Mouse (Mus musculus): Measurements from ENCODE around the gene Lrrtm3. TPM values are rescaled to one million over a fixed set of nuclear protein-coding genes. Genes with fewer than 3 reads are reported as not detected.

The Lrrtm3 gene
- polyA plus RNA-seq, 1 experiment = not detected

DNA sequence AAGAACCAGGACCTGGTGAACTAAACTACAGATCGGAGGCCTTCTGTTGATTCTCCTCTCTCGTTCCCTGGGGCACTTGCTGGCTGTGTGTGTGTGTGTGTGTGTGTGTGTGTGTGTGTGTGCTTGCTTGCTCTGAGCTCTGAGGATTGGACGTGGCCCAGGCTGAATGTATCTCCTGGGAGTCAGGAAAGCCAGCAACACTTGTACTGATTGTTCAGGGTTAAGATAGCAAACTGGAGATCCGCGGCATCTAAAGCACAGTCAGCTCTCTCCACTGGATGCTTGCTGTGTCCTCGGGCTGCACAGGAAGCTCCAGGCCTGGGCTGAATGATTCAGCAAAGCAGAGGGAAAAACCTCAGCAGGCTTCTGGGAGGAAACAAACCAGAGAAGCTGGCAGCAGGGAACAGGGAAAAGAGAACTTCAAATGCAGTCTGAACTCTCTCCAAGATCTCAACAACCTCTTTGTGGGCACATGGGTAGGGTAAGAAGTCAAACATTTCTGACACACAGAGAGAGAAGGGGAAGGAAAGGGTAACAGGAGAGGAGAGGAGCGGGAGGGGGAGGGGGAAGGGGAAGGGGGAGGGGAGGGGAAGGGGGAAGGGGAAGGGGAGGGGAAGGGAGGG, 135.7 kb downstream of the Lrrtm3 start:
- no peaks in the 10 kb centered on the region for H3K36me3 ChIP-seq (ENCODE audit: control insufficient read depth)
- TF ChIP-seq TAL1 (IDR thresholded peaks at IDR 0.05; ENCODE audit: low read length) = no peak
- no peak for TF ChIP-seq GATA1 (IDR thresholded peaks at IDR 0.05; ENCODE audit: low read length)
- H3K9me3 ChIP-seq (ENCODE audit: control insufficient read depth, low read length) = peaks cover 4% of the 10 kb centered on the region; the same call in 1 of the 2 replicates
- H3K4me3 ChIP-seq (replicated peaks) = no peak overlapping the region
- H3K4me1 ChIP-seq (ENCODE audit: control insufficient read depth) = no peaks in the 10 kb centered on the region
- H3K27me3 ChIP-seq (ENCODE audit: control insufficient read depth) = no peaks in the 10 kb centered on the region

DNA sequence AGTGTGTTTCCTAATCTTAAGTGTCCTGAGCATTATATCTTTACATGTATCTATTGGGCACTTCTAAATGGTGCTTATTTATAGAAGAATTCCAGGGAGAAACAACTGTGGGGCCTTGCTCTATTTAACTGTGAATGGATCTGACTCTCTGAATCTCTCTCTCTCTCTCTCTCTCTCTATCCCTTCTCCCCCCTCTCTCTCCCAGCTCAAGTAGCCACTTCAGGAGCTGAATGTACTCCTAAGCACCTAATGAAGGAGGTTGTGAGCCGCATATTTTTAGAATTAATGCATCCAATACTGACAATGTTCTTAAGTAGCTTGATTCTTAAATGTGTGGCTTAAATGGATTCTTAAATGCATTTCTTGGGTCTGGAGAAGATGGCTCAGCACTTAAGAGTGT, 138.6 kb downstream of the Lrrtm3 start:
- peaks cover 9% of the 10 kb centered on the region for H3K9me3 ChIP-seq (ENCODE audit: control insufficient read depth, low read length)
- TF ChIP-seq GATA1 (IDR thresholded peaks at IDR 0.05; ENCODE audit: low read length) (no peak), TAL1 (IDR thresholded peaks at IDR 0.05; ENCODE audit: low read length) (no peak)
- H3K4me3 ChIP-seq (replicated peaks) = no peak overlapping the region
- H3K4me1 ChIP-seq (ENCODE audit: control insufficient read depth) = no peaks in the 10 kb centered on the region
- no peaks in the 10 kb centered on the region for H3K36me3 ChIP-seq (ENCODE audit: control insufficient read depth)
- no peaks in the 10 kb centered on the region for H3K27me3 ChIP-seq (ENCODE audit: control insufficient read depth)

DNA sequence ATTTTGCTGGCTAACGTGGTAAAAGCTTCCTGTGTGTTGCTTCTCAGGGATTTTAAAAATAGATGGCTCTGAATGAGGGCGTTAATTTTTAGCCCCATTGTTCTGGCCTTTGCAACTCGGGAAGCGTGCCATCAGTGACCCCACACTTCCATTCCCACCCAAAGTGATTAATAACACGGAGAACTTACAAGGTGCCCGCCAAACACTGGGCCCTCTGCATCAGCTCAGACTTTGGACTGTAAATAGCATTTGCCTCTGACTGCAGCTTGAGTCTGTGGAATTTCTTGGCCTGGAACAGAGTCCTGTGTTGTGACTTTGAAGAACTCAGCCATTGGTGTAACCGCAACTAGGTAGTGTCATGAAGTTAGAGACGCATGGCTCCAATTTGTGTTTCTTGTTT, 139.2 kb downstream of the Lrrtm3 start:
- Histone ChIP-seq H3K9me3 (ENCODE audit: control insufficient read depth, low read length) (peaks cover 12% of the 10 kb centered on the region), H3K27me3 (ENCODE audit: control insufficient read depth) (no peaks in the 10 kb centered on the region), H3K4me1 (ENCODE audit: control insufficient read depth) (no peaks in the 10 kb centered on the region), H3K4me3 (replicated peaks) (no peak overlapping the region), H3K36me3 (ENCODE audit: control insufficient read depth) (no peaks in the 10 kb centered on the region)
- TF ChIP-seq GATA1 (IDR thresholded peaks at IDR 0.05; ENCODE audit: low read length) (no peak), TAL1 (IDR thresholded peaks at IDR 0.05; ENCODE audit: low read length) (no peak)

DNA sequence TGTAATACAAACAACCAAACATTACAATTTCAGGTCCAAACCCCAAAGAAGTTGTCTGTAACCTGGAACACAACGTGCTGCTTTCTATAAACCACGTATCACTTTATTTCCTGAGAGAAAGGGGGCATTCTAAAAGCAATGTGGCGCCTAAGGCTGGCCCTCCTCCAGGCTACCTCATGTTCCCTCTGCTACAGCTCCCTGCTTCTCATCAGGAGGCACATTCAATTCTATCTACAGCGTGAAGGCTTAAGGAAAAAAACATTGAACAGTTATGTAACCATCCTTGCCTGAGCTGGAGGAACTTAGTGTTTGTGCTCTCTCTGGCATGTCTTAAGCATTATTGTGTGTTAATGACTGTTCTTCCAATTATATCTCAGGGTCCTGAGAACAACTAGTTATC, 142.8 kb downstream of the Lrrtm3 start:
- TF ChIP-seq TAL1 (IDR thresholded peaks at IDR 0.05; ENCODE audit: low read length) (no peak), GATA1 (IDR thresholded peaks at IDR 0.05; ENCODE audit: low read length) (no peak)
- Histone ChIP-seq H3K36me3 (ENCODE audit: control insufficient read depth) (no peaks in the 10 kb centered on the region), H3K9me3 (ENCODE audit: control insufficient read depth, low read length) (peaks cover 12% of the 10 kb centered on the region), H3K4me1 (ENCODE audit: control insufficient read depth) (no peaks in the 10 kb centered on the region), H3K27me3 (ENCODE audit: control insufficient read depth) (no peaks in the 10 kb centered on the region), H3K4me3 (replicated peaks) (no peak overlapping the region)

DNA sequence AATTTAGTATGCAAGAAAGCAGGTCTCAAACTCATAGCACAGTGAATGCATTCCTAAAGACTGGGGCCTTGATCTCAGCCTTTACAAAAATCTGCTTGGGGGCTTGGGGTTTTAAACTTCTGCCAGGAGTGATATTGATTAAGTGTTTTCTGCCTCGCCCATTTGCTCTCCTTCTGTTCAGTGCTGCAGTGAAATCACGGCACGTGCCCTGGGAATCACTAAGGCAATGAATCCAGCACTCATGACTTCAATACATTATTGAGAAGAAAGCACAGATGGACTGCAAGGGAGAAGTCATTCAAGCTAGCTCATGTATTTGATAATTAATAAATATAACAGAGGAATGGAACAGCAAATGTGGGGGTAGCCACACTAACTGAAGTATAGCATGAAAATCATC, 144.5 kb downstream of the Lrrtm3 start:
- Histone ChIP-seq H3K4me3 (replicated peaks) (no peak overlapping the region), H3K9me3 (ENCODE audit: control insufficient read depth, low read length) (peaks cover 10% of the 10 kb centered on the region), H3K4me1 (ENCODE audit: control insufficient read depth) (no peaks in the 10 kb centered on the region), H3K36me3 (ENCODE audit: control insufficient read depth) (no peaks in the 10 kb centered on the region), H3K27me3 (ENCODE audit: control insufficient read depth) (no peaks in the 10 kb centered on the region)
- TF ChIP-seq GATA1 (IDR thresholded peaks at IDR 0.05; ENCODE audit: low read length) (no peak), TAL1 (IDR thresholded peaks at IDR 0.05; ENCODE audit: low read length) (no peak)

DNA sequence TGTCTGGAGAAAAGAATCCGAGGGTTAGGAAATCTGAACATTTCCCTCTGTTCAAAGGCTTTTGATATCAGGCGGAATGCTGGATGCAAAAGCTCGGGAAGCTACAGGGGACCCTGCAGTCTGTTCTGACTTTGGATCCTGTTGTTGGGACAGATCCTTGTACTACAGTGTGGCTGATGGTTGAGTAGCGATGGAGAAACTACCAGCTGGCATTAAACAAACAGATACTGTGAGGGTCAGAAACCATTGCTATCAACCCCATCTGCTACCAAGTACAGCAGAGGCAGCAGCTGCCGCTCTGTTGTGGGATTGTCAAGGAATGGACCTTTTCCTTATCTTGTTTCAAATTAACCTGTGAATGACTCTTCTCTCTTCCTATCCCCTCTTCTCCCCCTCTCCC, 156.1 kb downstream of the Lrrtm3 start:
- H3K36me3 ChIP-seq (ENCODE audit: control insufficient read depth) = no peaks in the 10 kb centered on the region
- peaks cover 4% of the 10 kb centered on the region; the same call in 1 of the 2 replicates for H3K9me3 ChIP-seq (ENCODE audit: control insufficient read depth, low read length)
- no peak overlapping the region for H3K4me3 ChIP-seq (replicated peaks)
- TF ChIP-seq GATA1 (IDR thresholded peaks at IDR 0.05; ENCODE audit: low read length) = no peak
- no peak for TF ChIP-seq TAL1 (IDR thresholded peaks at IDR 0.05; ENCODE audit: low read length)
- no peaks in the 10 kb centered on the region for H3K4me1 ChIP-seq (ENCODE audit: control insufficient read depth)
- no peaks in the 10 kb centered on the region for H3K27me3 ChIP-seq (ENCODE audit: control insufficient read depth)

DNA sequence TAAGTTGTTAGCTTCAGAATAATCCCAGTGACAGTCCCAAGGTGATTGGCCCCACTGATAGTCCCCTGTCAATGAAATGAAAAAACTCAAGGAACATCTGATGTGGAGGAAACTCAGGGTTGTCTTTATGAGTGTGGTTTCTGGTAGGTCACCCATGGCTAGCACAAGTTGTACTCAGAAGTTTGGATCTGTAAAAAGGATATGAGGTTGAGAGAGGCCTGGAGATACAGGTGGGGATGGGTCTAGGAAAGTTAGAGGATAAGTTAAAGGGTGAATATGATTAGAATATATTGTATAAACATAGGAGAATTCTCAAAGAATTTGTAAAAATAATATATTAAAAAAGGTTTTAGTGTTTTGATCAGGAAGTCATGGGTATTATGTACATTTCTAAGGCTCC, 162.7 kb downstream of the Lrrtm3 start, which contains the start of gene Gm10118:
Gene Gm10118 (minus strand): TSS at position 101 of the 400 bp plus-strand sequence.
- H3K4me1 ChIP-seq (ENCODE audit: control insufficient read depth) = no peaks in the 10 kb centered on the region

DNA sequence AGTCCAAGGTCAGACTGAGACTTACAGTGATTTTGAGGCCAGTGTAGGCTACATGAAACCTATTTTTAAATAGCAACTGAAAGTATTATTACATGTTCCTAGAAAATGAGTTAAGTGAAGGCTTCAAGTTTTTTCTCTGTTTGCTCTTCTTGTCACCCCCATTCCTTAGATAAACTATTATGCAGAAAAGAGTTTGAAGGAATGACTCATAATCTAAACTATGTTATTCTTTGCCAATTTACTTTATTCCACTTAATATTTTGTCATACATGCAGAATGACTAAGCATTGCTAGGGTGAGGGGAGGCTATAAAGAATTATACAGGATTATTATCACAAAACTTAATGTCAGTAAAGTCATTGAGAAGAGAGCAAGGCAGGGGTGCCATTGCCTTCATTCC, 181.2 kb downstream of the Lrrtm3 start:
- TF ChIP-seq GATA1 (IDR thresholded peaks at IDR 0.05; ENCODE audit: low read length) (no peak), TAL1 (IDR thresholded peaks at IDR 0.05; ENCODE audit: low read length) (no peak)
- no peaks in the 10 kb centered on the region for H3K27me3 ChIP-seq (ENCODE audit: control insufficient read depth)
- H3K4me1 ChIP-seq (ENCODE audit: control insufficient read depth) = no peaks in the 10 kb centered on the region
- H3K4me3 ChIP-seq (replicated peaks) = no peak overlapping the region
- H3K9me3 ChIP-seq (ENCODE audit: control insufficient read depth, low read length) = peaks cover 7% of the 10 kb centered on the region
- H3K36me3 ChIP-seq (ENCODE audit: control insufficient read depth) = no peaks in the 10 kb centered on the region

More for the DNA sequence above, 162.7 kb downstream of the Lrrtm3 start, which contains the start of gene Gm10118:
- TF ChIP-seq GATA1 (IDR thresholded peaks at IDR 0.05; ENCODE audit: low read length) (no peak), TAL1 (IDR thresholded peaks at IDR 0.05; ENCODE audit: low read length) (no peak)
- Histone ChIP-seq H3K9me3 (ENCODE audit: control insufficient read depth, low read length) (peaks cover 4% of the 10 kb centered on the region; the same call in 1 of the 2 replicates), H3K36me3 (ENCODE audit: control insufficient read depth) (no peaks in the 10 kb centered on the region), H3K27me3 (ENCODE audit: control insufficient read depth) (no peaks in the 10 kb centered on the region), H3K4me3 (replicated peaks) (no peak within 1 kb of the TSS)

DNA sequence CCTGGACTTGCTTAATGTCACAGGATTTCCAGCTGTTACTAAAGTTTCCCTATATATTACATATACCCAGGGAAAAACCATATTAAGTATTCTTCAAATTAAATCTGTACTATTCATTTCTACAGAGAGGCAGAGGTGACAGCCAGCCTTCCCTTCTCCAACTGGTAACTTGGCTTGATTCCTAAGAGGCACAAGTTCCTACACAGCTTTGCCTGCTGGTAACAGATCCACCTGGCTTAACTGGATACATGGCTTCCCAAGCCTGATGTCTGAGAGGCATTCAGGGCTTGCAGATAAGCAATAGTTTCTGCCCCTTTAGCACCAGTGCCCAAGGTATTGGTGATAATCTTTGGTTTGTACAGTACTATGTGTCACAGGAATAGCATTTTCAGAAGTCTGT, 190.2 kb downstream of the Lrrtm3 start:
- Histone ChIP-seq H3K4me3 (replicated peaks) (no peak overlapping the region), H3K27me3 (ENCODE audit: control insufficient read depth) (no peaks in the 10 kb centered on the region), H3K36me3 (ENCODE audit: control insufficient read depth) (no peaks in the 10 kb centered on the region), H3K4me1 (ENCODE audit: control insufficient read depth) (no peaks in the 10 kb centered on the region), H3K9me3 (ENCODE audit: control insufficient read depth, low read length) (peaks cover 16% of the 10 kb centered on the region)
- TF ChIP-seq GATA1 (IDR thresholded peaks at IDR 0.05; ENCODE audit: low read length) = no peak
- no peak for TF ChIP-seq TAL1 (IDR thresholded peaks at IDR 0.05; ENCODE audit: low read length)

DNA sequence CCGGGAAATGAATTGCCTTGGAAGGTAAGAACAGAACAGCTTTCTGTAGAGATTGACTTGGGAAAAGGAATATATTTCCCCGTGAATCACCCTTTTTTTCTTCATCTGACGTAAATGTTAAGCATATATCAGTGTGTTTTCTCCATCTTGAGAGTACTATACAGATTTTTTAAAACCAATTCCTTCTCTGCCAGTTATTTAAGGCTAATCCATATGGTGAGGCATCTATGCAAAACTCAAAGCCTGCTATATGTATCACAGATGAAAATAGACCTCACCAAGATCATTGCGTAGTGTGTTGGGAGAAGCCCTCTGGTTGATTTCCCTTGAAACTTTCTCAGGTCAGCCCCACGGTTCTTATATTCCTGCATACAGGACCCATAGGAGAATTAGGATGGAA, 195.5 kb downstream of the Lrrtm3 start:
- no peaks in the 10 kb centered on the region for H3K4me1 ChIP-seq (ENCODE audit: control insufficient read depth)
- TF ChIP-seq TAL1 (IDR thresholded peaks at IDR 0.05; ENCODE audit: low read length) (no peak), GATA1 (IDR thresholded peaks at IDR 0.05; ENCODE audit: low read length) (no peak)
- H3K9me3 ChIP-seq (ENCODE audit: control insufficient read depth, low read length) = peaks cover 6% of the 10 kb centered on the region
- no peak overlapping the region for H3K4me3 ChIP-seq (replicated peaks)
- H3K27me3 ChIP-seq (ENCODE audit: control insufficient read depth) = no peaks in the 10 kb centered on the region
- no peaks in the 10 kb centered on the region for H3K36me3 ChIP-seq (ENCODE audit: control insufficient read depth)

All from erythroblast, embryonic 14.5 days (primary cell).